Comparison of ENCODE assay signal across 32 mouse cellular contexts in the genomic region with DNA sequence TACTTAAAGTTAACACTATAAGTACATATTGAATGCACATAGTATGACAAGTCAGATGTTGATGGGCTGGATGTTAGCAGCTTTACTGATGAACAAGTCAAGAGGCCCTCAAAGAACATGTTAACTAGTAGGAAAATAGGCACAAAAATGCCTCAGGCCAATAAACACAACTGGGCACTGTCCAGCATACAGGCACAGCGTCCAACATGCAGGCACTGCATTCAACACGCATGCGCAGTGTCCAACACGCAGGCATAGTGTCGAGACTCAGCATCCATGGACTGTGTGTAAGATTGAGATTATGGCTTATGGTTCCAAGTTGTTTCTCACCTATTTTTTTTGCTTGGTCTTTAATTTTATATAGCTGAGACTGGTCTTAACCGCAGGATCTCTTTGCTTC.
"Had no signal": no experiment of that assay in that cellular context is flagged by ENCODE, and none has a peak within 500 bp of the region (broad histone marks: within the 10 kb centered on the region; RNA-seq: fewer than 3 reads in every experiment).

No protein-coding gene starts in this region.

- H3K27ac ChIP-seq: limb, embryonic 10.5 days; limb, embryonic 12.5 days; limb, embryonic 13.5 days; limb, embryonic 15.5 days; liver, embryonic 12.5 days; liver, embryonic 13.5 days; liver, embryonic 14.5 days; liver, embryonic 15.5 days; lung, embryonic 15.5 days; macrophage; midbrain, embryonic 10.5 days; midbrain, embryonic 12.5 days; midbrain, embryonic 13.5 days; midbrain, embryonic 15.5 days; neural tube, embryonic 12.5 days; neural tube, embryonic 13.5 days had no signal

- H3K9ac ChIP-seq: limb, embryonic 12.5 days; limb, embryonic 13.5 days; limb, embryonic 15.5 days; liver, embryonic 12.5 days; liver, embryonic 13.5 days; liver, embryonic 14.5 days; liver, embryonic 15.5 days; liver, postnatal 0 days; lung, embryonic 14.5 days; lung, embryonic 15.5 days; midbrain, embryonic 12.5 days; midbrain, embryonic 13.5 days; midbrain, embryonic 15.5 days; neural tube, embryonic 12.5 days; neural tube, embryonic 13.5 days had no signal

- H3K36me3 ChIP-seq: limb, embryonic 10.5 days; limb, embryonic 12.5 days; limb, embryonic 13.5 days; limb, embryonic 15.5 days; liver, embryonic 12.5 days; liver, embryonic 13.5 days; liver, embryonic 15.5 days; lung, embryonic 15.5 days; midbrain, embryonic 10.5 days; midbrain, embryonic 12.5 days; midbrain, embryonic 13.5 days; midbrain, embryonic 15.5 days; neural tube, embryonic 12.5 days; neural tube, embryonic 13.5 days had no signal

- H3K4me1 ChIP-seq: liver, embryonic 12.5 days; megakaryocyte, embryonic 14.5 days had no signal

- H3K4me3 ChIP-seq: limb, embryonic 10.5 days; limb, embryonic 12.5 days; limb, embryonic 13.5 days; limb, embryonic 15.5 days; liver, embryonic 12.5 days; liver, embryonic 13.5 days; liver, embryonic 15.5 days; lung, embryonic 15.5 days; megakaryocyte, embryonic 14.5 days; midbrain, embryonic 10.5 days; midbrain, embryonic 12.5 days; midbrain, embryonic 13.5 days; midbrain, embryonic 15.5 days; neural tube, embryonic 12.5 days; neural tube, embryonic 13.5 days had no signal

- H3K4me2 ChIP-seq: limb, embryonic 12.5 days; limb, embryonic 13.5 days; limb, embryonic 15.5 days; liver, embryonic 11.5 days; liver, embryonic 12.5 days; liver, embryonic 13.5 days; liver, embryonic 15.5 days; lung, embryonic 14.5 days; lung, embryonic 15.5 days; midbrain, embryonic 11.5 days; midbrain, embryonic 12.5 days; midbrain, embryonic 13.5 days; midbrain, embryonic 15.5 days; neural tube, embryonic 12.5 days; neural tube, embryonic 13.5 days had no signal

- DNase-seq: left cerebral cortex, postnatal 4 days; liver; liver, embryonic 13.5 days; liver, postnatal 0 days; lung, adult 18-20 months; lung, adult 2 months; lung, embryonic 14.5 days; lung, postnatal 10 days; lung, postnatal 14 days; lung, postnatal 36 days; lung, postnatal 4 days; midbrain, embryonic 14.5 days had no signal

- H3K27me3 ChIP-seq: limb, embryonic 12.5 days; limb, embryonic 15.5 days; liver, embryonic 12.5 days; liver, embryonic 13.5 days; liver, embryonic 15.5 days; lung, embryonic 15.5 days; midbrain, embryonic 12.5 days; midbrain, embryonic 13.5 days; midbrain, embryonic 15.5 days; neural tube, embryonic 12.5 days; neural tube, embryonic 13.5 days had no signal

- ATAC-seq: liver, embryonic 12.5 days; liver, postnatal 0 days; lung, postnatal 0 days; midbrain, embryonic 13.5 days; midbrain, embryonic 15.5 days; midbrain, embryonic 16.5 days had no signal

- H3K9me3 ChIP-seq: limb, embryonic 10.5 days; limb, embryonic 12.5 days; limb, embryonic 13.5 days; limb, embryonic 15.5 days; liver, embryonic 12.5 days; liver, embryonic 13.5 days; liver, embryonic 15.5 days; lung, embryonic 15.5 days; megakaryocyte, embryonic 14.5 days; midbrain, embryonic 10.5 days; midbrain, embryonic 12.5 days; midbrain, embryonic 13.5 days; midbrain, embryonic 15.5 days; neural tube, embryonic 12.5 days; neural tube, embryonic 13.5 days had no signal
